Mouse (Mus musculus): ENCODE measurements around the gene Snrpd3.
"Not testable (repeated sequence)": the region's sequence is repeated elsewhere in the genome, so short reads cannot be mapped to it uniquely, and the experiment has no call there.

Snrpd3 gene

GRCm38 (mm10) chr10:75515216-75516037 is 1.9 kb upstream of the Snrpd3 start:
- Histone ChIP-seq H3K4me1 (replicated peaks; ENCODE audit: low read depth, low read length) (peaks cover 51% of the 10 kb centered on the region), H3K27me3 (ENCODE audit: insufficient read depth, low read length) (0 out of 2 replicates have a peak, but pooled peaks cover 4% of the 10 kb centered on the region), H3K36me3 (ENCODE audit: insufficient read depth, low read length) (peaks cover 36% of the 10 kb centered on the region), H3K9me3 (ENCODE audit: low read length) (no peaks in the 10 kb centered on the region), H3K4me3 (replicated peaks; ENCODE audit: low read length) (no peak overlapping the region)
- TF ChIP-seq POU5F1 (IDR thresholded peaks at IDR 0.05; ENCODE audit: borderline replicate concordance, low read length) (no peak), CTCF (conservative IDR thresholded peaks at IDR 0.05; ENCODE audit: low read length) (no peak), NANOG (IDR thresholded peaks at IDR 0.05; ENCODE audit: borderline replicate concordance, low read length) (no peak)

GRCm38 (mm10) chr10:75516038-75516723 is 1.2 kb upstream of the Snrpd3 start:
- H3K36me3 ChIP-seq (ENCODE audit: insufficient read depth, low read length), result peaks cover 36% of the 10 kb centered on the region
- 0 out of 2 replicates have a peak, but pooled peaks cover 4% of the 10 kb centered on the region for H3K27me3 ChIP-seq (ENCODE audit: insufficient read depth, low read length)
- TF ChIP-seq CTCF (conservative IDR thresholded peaks at IDR 0.05; ENCODE audit: low read length) (no peak), NANOG (IDR thresholded peaks at IDR 0.05; ENCODE audit: borderline replicate concordance, low read length) (no peak), POU5F1 (IDR thresholded peaks at IDR 0.05; ENCODE audit: borderline replicate concordance, low read length) (no peak)
- H3K4me3 ChIP-seq (replicated peaks; ENCODE audit: low read length), result peak overlapping the region; percentile 96
- H3K9me3 ChIP-seq (ENCODE audit: low read length), result no peaks in the 10 kb centered on the region
- peaks cover 51% of the 10 kb centered on the region for H3K4me1 ChIP-seq (replicated peaks; ENCODE audit: low read depth, low read length)

- H3K27me3 ChIP-seq (ENCODE audit: insufficient read depth, low read length), result 0 out of 2 replicates have a peak, but pooled peaks cover 4% of the 10 kb centered on the region
- TF ChIP-seq CTCF (conservative IDR thresholded peaks at IDR 0.05; ENCODE audit: low read length), result no peak
- TF ChIP-seq NANOG (IDR thresholded peaks at IDR 0.05; ENCODE audit: borderline replicate concordance, low read length), result no peak
- no peak for TF ChIP-seq POU5F1 (IDR thresholded peaks at IDR 0.05; ENCODE audit: borderline replicate concordance, low read length)
- peak overlapping the region; percentile 96 for H3K4me3 ChIP-seq (replicated peaks; ENCODE audit: low read length)
- H3K36me3 ChIP-seq (ENCODE audit: insufficient read depth, low read length), result peaks cover 36% of the 10 kb centered on the region
- H3K9me3 ChIP-seq (ENCODE audit: low read length), result no peaks in the 10 kb centered on the region
- H3K4me1 ChIP-seq (replicated peaks; ENCODE audit: low read depth, low read length), result peaks cover 53% of the 10 kb centered on the region
These were observed 653 bp upstream of the Snrpd3 start for GRCm38 (mm10) chr10:75516724-75517072.

- H3K9me3 ChIP-seq (ENCODE audit: low read length), result no peaks in the 10 kb centered on the region
- H3K4me1 ChIP-seq (replicated peaks; ENCODE audit: low read depth, low read length), result peaks cover 51% of the 10 kb centered on the region
- no peak for TF ChIP-seq POU5F1 (IDR thresholded peaks at IDR 0.05; ENCODE audit: borderline replicate concordance, low read length)
- TF ChIP-seq NANOG (IDR thresholded peaks at IDR 0.05; ENCODE audit: borderline replicate concordance, low read length), result no peak
- no peak for TF ChIP-seq CTCF (conservative IDR thresholded peaks at IDR 0.05; ENCODE audit: low read length)
- H3K27me3 ChIP-seq (ENCODE audit: insufficient read depth, low read length), result 0 out of 2 replicates have a peak, but pooled peaks cover 4% of the 10 kb centered on the region
- H3K36me3 ChIP-seq (ENCODE audit: insufficient read depth, low read length), result peaks cover 38% of the 10 kb centered on the region
- H3K4me3 ChIP-seq (replicated peaks; ENCODE audit: low read length), result peak within 1 kb of the TSS; percentile 96
These were observed 400 bp downstream of the Snrpd3 start, which contains the start of gene Gucd1 for GRCm38 (mm10) chr10:75517758-75518143. Gene Gucd1, minus strand, starts transcription at chr10:75517972.

- TF ChIP-seq POU5F1 (IDR thresholded peaks at IDR 0.05; ENCODE audit: borderline replicate concordance, low read length) (no peak), NANOG (IDR thresholded peaks at IDR 0.05; ENCODE audit: borderline replicate concordance, low read length) (no peak), CTCF (conservative IDR thresholded peaks at IDR 0.05; ENCODE audit: low read length) (no peak)
- Histone ChIP-seq H3K9me3 (ENCODE audit: low read length) (no peaks in the 10 kb centered on the region), H3K4me1 (replicated peaks; ENCODE audit: low read depth, low read length) (peaks cover 54% of the 10 kb centered on the region), H3K27me3 (ENCODE audit: insufficient read depth, low read length) (0 out of 2 replicates have a peak, but pooled peaks cover 4% of the 10 kb centered on the region), H3K36me3 (ENCODE audit: insufficient read depth, low read length) (peaks cover 66% of the 10 kb centered on the region), H3K4me3 (replicated peaks; ENCODE audit: low read length) (no peak overlapping the region)
These were observed 3.2 kb downstream of the Snrpd3 start for GRCm38 (mm10) chr10:75520581-75520980.

- Histone ChIP-seq H3K4me1 (replicated peaks; ENCODE audit: low read depth, low read length) (peaks cover 52% of the 10 kb centered on the region), H3K27me3 (ENCODE audit: insufficient read depth, low read length) (no peaks in the 10 kb centered on the region), H3K4me3 (replicated peaks; ENCODE audit: low read length) (no peak overlapping the region), H3K36me3 (ENCODE audit: insufficient read depth, low read length) (peaks cover 76% of the 10 kb centered on the region), H3K9me3 (ENCODE audit: low read length) (no peaks in the 10 kb centered on the region)
- TF ChIP-seq POU5F1 (IDR thresholded peaks at IDR 0.05; ENCODE audit: borderline replicate concordance, low read length) (no peak), NANOG (IDR thresholded peaks at IDR 0.05; ENCODE audit: borderline replicate concordance, low read length) (no peak), CTCF (conservative IDR thresholded peaks at IDR 0.05; ENCODE audit: low read length) (no peak)
These were observed 4.3 kb downstream of the Snrpd3 start for GRCm38 (mm10) chr10:75521643-75522042.

GRCm38 (mm10) chr10:75525450-75525849 is 8.1 kb downstream of the Snrpd3 start:
- peaks cover 37% of the 10 kb centered on the region for H3K4me1 ChIP-seq (replicated peaks; ENCODE audit: low read depth, low read length)
- H3K9me3 ChIP-seq (ENCODE audit: low read length); H3K27me3 ChIP-seq (ENCODE audit: insufficient read depth, low read length); H3K4me3 ChIP-seq (replicated peaks; ENCODE audit: low read length): not testable (repeated sequence)
- peaks cover 93% of the 10 kb centered on the region for H3K36me3 ChIP-seq (ENCODE audit: insufficient read depth, low read length)

GRCm38 (mm10) chr10:75530322-75530721 is 13.0 kb downstream of the Snrpd3 start:
- Histone ChIP-seq H3K4me1 (replicated peaks; ENCODE audit: low read depth, low read length) (peaks cover 29% of the 10 kb centered on the region), H3K9me3 (ENCODE audit: low read length) (no peaks in the 10 kb centered on the region), H3K36me3 (ENCODE audit: insufficient read depth, low read length) (peaks cover 93% of the 10 kb centered on the region), H3K4me3 (replicated peaks; ENCODE audit: low read length) (no peak overlapping the region), H3K27me3 (ENCODE audit: insufficient read depth, low read length) (no peaks in the 10 kb centered on the region)
- no peak for TF ChIP-seq POU5F1 (IDR thresholded peaks at IDR 0.05; ENCODE audit: borderline replicate concordance, low read length)
- TF ChIP-seq CTCF (conservative IDR thresholded peaks at IDR 0.05; ENCODE audit: low read length), result no peak
- no peak for TF ChIP-seq NANOG (IDR thresholded peaks at IDR 0.05; ENCODE audit: borderline replicate concordance, low read length)
